Mouse (Mus musculus): ENCODE results near the gene Cpa5.

The Cpa5 gene

GRCm38 (mm10) chr6:30643694-30644460 is 33.1 kb downstream of the Cpa5 start:
- DNase-seq (ENCODE audit: extremely low read depth, low read depth, low spot score): no peak

GRCm38 (mm10) chr6:30644462-30644861 is 33.7 kb downstream of the Cpa5 start:
- no peak for DNase-seq (ENCODE audit: extremely low read depth, low read depth, low spot score)

- DNase-seq (ENCODE audit: extremely low read depth, low read depth, low spot score): no peak
Observed at GRCm38 (mm10) chr6:30645379-30645778, 34.6 kb downstream of the Cpa5 start.

GRCm38 (mm10) chr6:30649651-30650296 is 39.0 kb downstream of the Cpa5 start:
- no peak for DNase-seq (ENCODE audit: extremely low read depth, low read depth, low spot score)

DNA sequence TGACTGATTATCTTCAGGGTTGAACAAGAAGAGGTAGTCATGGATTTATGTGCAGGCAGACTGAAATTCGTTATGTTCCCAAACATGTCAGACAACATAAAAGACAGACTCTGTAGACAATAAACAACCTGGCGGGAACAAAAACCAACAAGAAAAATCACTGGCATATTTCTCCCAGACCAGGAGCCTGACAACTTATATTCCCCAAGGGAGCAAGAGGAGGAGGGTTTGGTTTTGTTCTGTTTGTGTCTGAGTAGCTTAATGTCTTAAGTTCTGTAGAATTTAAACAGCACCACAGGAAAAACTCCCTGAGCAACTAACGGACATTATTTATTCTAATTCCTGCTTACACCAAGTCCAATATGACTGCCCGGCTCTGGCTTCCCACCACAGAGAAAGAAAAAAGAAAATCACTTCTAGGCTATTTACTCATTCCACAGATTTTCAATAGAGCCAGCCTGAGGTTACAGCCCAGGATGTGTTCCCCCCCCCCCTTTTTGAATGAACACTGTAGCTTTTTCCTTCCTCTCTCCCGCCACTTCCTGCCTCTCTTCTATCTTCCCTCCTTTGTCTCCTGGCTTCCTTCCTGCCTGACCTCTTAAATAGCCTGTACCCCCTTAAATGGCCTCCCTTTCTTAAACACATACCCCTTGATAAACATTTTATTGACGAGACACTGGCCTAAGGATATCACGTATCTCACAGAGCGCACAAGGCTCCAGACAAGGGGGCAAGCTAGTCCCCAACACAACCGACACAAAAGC is 41.8 kb downstream of the Cpa5 start:
- no peak for DNase-seq (ENCODE audit: extremely low read depth, low read depth, low spot score)

- DNase-seq (ENCODE audit: extremely low read depth, low read depth, low spot score): no peak
Observed at GRCm38 (mm10) chr6:30653518-30653917, 42.7 kb downstream of the Cpa5 start.

DNA sequence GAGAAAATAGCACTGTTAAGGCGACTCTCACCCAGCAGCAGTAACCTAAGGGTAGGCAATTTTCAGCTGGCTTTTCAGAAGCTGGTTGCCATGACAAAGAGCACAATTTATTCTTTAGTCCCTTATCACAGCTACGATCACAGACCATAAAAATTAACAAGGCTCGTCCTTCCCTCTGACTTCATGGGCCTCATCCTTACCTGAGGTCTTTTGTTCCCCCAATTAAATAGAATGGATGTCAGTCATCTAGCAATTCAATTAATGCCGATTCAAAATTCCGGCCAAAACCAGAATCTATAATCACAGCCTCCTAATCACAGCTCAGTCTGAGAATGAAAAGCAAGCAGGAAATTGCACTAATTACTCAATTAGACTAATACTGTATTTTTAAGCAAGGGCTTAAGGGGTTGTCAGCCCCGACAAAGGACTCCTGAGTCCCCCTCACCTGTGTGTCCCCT is 43.6 kb downstream of the Cpa5 start:
- no peak for DNase-seq (ENCODE audit: extremely low read depth, low read depth, low spot score)

- DNase-seq (ENCODE audit: extremely low read depth, low read depth, low spot score): no peak
Observed at GRCm38 (mm10) chr6:30654932-30655331, 44.1 kb downstream of the Cpa5 start.

DNA sequence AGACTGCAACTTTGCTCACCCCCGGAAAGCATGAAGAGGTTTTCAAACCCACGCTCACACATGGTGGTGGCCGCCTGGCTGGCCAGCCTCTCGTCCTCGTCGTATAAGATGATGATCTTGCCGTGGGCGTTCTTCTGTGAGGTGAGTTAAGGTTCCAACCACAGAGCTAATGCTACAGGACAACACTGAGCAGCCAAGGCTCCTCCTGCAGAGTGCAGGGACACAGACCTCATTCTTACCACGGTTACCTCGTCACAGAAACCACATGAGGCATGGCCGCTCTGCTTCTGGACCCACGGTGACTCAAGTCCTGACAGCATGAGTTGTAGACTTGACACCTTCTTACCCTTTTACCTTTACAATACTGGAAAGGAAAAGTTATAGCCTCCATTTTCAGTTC is 46.5 kb downstream of the Cpa5 start:
- no peak for DNase-seq (ENCODE audit: extremely low read depth, low read depth, low spot score)

DNA sequence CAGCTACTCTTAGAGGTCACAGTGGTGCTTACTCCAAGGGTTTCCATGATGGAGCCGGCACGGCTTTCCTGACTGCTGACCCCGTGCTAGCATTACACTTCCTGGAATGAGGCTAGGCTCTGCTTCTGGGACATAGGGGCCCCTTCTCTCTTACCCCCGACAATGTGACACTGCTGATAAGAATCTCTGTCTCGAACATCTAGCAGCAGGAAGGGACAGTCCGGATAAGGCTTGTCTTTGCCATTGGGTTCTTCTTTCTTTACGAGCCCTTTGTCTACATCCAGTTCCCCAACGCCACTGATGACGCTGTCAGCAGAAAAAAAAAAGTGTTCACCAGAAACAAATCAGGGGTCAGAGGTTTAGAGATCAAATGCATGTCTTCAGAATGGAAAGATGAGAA is 47.8 kb downstream of the Cpa5 start:
- DNase-seq (ENCODE audit: extremely low read depth, low read depth, low spot score): no peak

GRCm38 (mm10) chr6:30664776-30665175 is 54.0 kb downstream of the Cpa5 start:
- no peak for DNase-seq (ENCODE audit: extremely low read depth, low read depth, low spot score)

GRCm38 (mm10) chr6:30665296-30665695 is 54.5 kb downstream of the Cpa5 start:
- no peak for DNase-seq (ENCODE audit: extremely low read depth, low read depth, low spot score)

- no peak for DNase-seq (ENCODE audit: extremely low read depth, low read depth, low spot score)
Observed at GRCm38 (mm10) chr6:30666043-30666442, 55.2 kb downstream of the Cpa5 start.

DNA sequence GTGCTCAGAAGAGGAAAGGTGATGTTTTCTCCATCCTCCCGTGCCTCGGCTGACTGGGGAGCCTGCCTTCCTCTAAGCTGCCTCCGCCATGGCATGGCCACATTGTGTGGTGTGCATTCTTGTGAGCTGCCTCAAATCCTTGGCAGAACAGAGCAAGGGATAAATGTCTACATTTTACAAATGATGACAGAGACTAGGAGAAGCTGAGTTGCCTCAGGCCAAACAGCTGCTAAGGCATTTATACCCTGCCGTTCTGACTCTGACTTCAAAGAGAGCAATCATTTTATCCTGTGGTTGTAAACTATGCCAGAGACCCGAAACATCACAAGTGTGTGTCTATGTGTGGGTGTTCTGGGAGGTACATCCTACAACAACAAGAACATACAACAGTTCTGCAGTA is 56.8 kb downstream of the Cpa5 start:
- DNase-seq (ENCODE audit: extremely low read depth, low read depth, low spot score): no peak

GRCm38 (mm10) chr6:30671696-30672095 is 60.9 kb downstream of the Cpa5 start:
- no peak for DNase-seq (ENCODE audit: extremely low read depth, low read depth, low spot score)

- DNase-seq (ENCODE audit: extremely low read depth, low read depth, low spot score): no peak
Observed at GRCm38 (mm10) chr6:30673764-30674561, 63.2 kb downstream of the Cpa5 start.

DNA sequence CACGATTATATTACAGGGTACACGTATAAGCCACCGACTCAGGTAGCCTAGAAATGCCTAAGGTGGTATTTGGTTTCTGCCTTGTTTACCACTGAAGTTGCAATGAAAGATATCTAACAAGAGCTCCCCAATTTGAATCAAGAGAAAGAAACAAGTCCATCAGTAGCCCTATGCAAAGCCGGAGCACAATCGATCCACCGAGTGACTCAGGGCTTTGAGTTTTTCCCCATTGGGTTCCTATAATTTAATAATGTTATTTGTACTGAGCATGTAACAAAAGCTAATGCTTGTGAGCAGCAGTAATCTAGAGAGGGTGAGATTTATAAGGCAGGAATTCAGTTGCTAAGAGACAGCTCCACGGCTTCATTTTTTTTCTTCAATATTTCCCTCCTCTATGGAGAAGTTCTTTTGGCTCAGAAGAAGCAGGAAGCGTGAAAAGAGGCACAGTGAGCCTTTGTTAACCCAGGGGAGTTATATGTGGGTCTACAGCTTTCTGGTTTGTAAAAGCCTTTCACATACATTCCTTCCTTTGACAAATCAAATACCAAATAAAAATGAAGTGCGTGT is 64.0 kb downstream of the Cpa5 start:
- DNase-seq (ENCODE audit: extremely low read depth, low read depth, low spot score): no peak

GRCm38 (mm10) chr6:30675281-30675771 is 64.5 kb downstream of the Cpa5 start:
- DNase-seq (ENCODE audit: extremely low read depth, low read depth, low spot score): no peak

- no peak for DNase-seq (ENCODE audit: extremely low read depth, low read depth, low spot score)
Observed at GRCm38 (mm10) chr6:30676506-30676905, 65.7 kb downstream of the Cpa5 start.

DNA sequence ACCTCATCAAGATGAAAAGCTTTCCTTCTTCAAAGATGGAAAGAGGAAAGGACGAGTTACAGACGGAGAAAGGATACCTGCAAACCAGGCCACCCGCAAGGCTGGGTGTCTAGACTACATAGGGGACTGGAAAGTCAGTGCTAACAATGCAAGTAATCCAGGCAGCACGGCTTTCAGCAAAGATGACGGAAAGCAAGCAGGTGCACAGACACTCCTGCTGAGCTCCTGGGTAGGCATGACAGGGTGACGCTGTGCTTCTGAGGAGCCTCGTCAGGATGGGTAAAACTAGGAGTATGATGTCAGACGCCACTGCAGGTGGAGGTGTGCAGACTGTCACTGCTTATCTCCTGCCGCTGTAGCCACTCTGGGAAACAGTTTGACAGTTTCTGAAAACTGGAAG is 66.8 kb downstream of the Cpa5 start:
- no peak for DNase-seq (ENCODE audit: extremely low read depth, low read depth, low spot score)

- DNase-seq (ENCODE audit: extremely low read depth, low read depth, low spot score): no peak
Observed at GRCm38 (mm10) chr6:30678482-30678881, 67.7 kb downstream of the Cpa5 start.
